Mouse (Mus musculus) MEL-GATA-1-ER (cell line): ENCODE measurements at regions not wholly inside any gene's neighbourhood (a gene's known extent, or its start where the extent isn't known, plus 50 kb on each side); places are given as distances from the start of the nearest gene placed in this dataset.
A peak's percentile ranks its signal among the peaks of the same experiment; 100 is the strongest.

Experiments used
- DNase-seq: peaks from one replicate; pipeline ENCODE4 v3.0.0-alpha.2; 2012; ENCODE audit warnings: low read depth; ENCODE audit errors: extremely low read depth

DNA sequence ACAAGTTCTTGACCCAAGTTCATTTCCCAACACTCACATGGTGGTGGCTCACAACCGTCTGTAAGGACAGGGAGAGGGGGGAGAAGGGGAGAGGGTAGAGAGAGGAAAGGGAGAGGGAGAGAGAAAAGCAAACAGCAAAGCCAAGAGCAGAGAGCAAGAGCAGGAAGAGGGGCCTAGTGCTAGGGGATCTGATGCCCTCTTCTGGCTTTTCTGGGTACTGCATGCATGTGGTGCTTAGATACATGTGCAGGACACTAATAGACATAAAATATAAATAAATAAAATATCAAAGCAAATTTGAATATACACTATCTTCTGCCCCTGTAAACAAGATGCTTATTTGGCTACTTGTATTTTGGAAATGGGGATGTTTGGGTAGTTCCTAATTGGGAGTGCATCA, 91.2 kb downstream of the Rnf138rt1 start:
- peak; percentile 33 for DNase-seq
